ENCODE assay signal across 6 mouse cellular contexts in the genomic region with DNA sequence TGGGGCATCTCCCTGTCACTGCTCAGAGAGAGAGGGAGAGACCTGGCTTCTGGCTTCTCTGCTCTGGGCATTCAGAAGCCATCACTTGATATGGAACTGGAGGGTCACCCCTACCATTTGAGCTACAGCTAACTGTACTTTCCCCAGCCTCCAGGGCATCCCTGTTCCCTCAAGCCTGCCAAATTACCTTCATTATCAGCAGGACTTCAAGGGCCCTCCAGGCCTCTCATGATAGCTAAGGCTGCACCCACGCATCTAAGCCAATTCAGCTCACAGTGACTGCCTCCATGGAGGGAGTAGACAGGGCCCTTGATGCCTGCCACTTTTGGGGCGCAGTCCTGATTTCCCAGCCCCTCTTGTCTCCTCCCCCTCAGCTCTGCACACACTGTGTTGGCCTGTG. TPM values are rescaled to one million over a fixed set of nuclear protein-coding genes. Genes with fewer than 3 reads are reported as not detected.
DNase-seq lines count a peak whose midpoint lies in the region; ATAC-seq lines count a peak whose summit lies in the region.
"Not testable (repeated sequence)": the region's sequence is repeated elsewhere in the genome, so short reads cannot be mapped to it uniquely, and the experiment has no call there.

No protein-coding gene starts in this region.

- not testable (repeated sequence) for H3K27me3 ChIP-seq in heart, embryonic 13.5 days (replicated peaks); heart, embryonic 16.5 days (ENCODE audit: control insufficient read depth, insufficient read depth, low read length); liver, embryonic 13.5 days

- ATAC-seq in erythroid progenitor cell, adult 5-6 weeks (replicated peaks; ENCODE audit: low FRiP score, poor library complexity, severe bottlenecking) = peak; percentile 43; the same call in 1 of the 2 replicates
- peak; percentile 31; the same call in 1 of the 2 replicates for ATAC-seq in heart, embryonic 13.5 days (ENCODE audit: extremely low read depth, insufficient number of reproducible peaks, low FRiP score, low TSS enrichment)
- ATAC-seq in heart, embryonic 16.5 days (replicated peaks; ENCODE audit: extremely low read depth, insufficient read depth, low FRiP score) = peak; percentile 85
- ATAC-seq in liver, embryonic 13.5 days (ENCODE audit: low read depth) = 0 out of 2 replicates have a peak, but pooled peaks have one; percentile 27

- not testable (repeated sequence) for H3K4me3 ChIP-seq in heart, embryonic 13.5 days; heart, embryonic 16.5 days (ENCODE audit: low read length); liver, embryonic 13.5 days (replicated peaks)

- H3K9me3 ChIP-seq in heart, embryonic 13.5 days; heart, embryonic 16.5 days (replicated peaks; ENCODE audit: control insufficient read depth, low read length); liver, embryonic 13.5 days (replicated peaks): not testable (repeated sequence)

- peak overlapping the region; percentile 50; the same call in 1 of the 2 replicates for H3K27ac ChIP-seq in heart, embryonic 13.5 days (replicated peaks)
- H3K27ac ChIP-seq in heart, embryonic 16.5 days (ENCODE audit: low read length) = peak overlapping the region; percentile 48; the same call in 1 of the 2 replicates
- not testable (repeated sequence) for H3K27ac ChIP-seq in liver, embryonic 13.5 days

- WGBS in heart, embryonic 13.5 days = 49% methylated on average over 2 of the region's 2 CpGs
- WGBS in heart, embryonic 16.5 days = 30% methylated on average over 2 of the region's 2 CpGs
- WGBS in liver, embryonic 13.5 days (ENCODE audit: insufficient replicate concordance) = 70% methylated on average over 2 of the region's 2 CpGs

- not testable (repeated sequence) for H3K4me1 ChIP-seq in heart, embryonic 13.5 days; heart, embryonic 16.5 days (ENCODE audit: control insufficient read depth, insufficient read depth, low read length)
- peaks cover 12% of the 10 kb centered on the region for H3K4me1 ChIP-seq in liver, embryonic 13.5 days (replicated peaks)

- not testable (repeated sequence) for DNase-seq in liver, embryonic 13.5 days
- DNase-seq in lung, postnatal 36 days = peak; percentile 15
- DNase-seq in testis, postnatal 14 days (ENCODE audit: low spot score) = peak; percentile 11

- H3K9ac ChIP-seq in heart, embryonic 13.5 days; heart, embryonic 16.5 days (ENCODE audit: low read length); liver, embryonic 13.5 days: not testable (repeated sequence)

- H3K4me2 ChIP-seq in heart, embryonic 13.5 days; heart, embryonic 16.5 days (ENCODE audit: low read depth, low read length); liver, embryonic 13.5 days: not testable (repeated sequence)

- not testable (repeated sequence) for H3K36me3 ChIP-seq in heart, embryonic 13.5 days; heart, embryonic 16.5 days (ENCODE audit: control insufficient read depth, insufficient read depth); liver, embryonic 13.5 days

RNA-seq across cellular contexts. Expression of a gene that starts 32.5 kb away (rescaled TPM):
- total RNA-seq in erythroid progenitor cell, adult 5-6 weeks (2015; ENCODE audit: low replicate concordance) = 57.7 and 93.9 TPM in 2 replicates
- 63.2 and 82.3 TPM in 2 replicates for total RNA-seq in erythroid progenitor cell, adult 5-6 weeks (2017; ENCODE audit: low replicate concordance)
- polyA plus RNA-seq in heart, embryonic 13.5 days (2015; fragmentation: Nextera tagmentation; extraction: Ambion mirVana) = 10.1 and 10.2 TPM in 2 replicates
- polyA plus RNA-seq in heart, embryonic 16.5 days (2015; fragmentation: Nextera tagmentation; extraction: Ambion mirVana) = 9.7 and 10.1 TPM in 2 replicates
- polyA plus RNA-seq in liver, embryonic 13.5 days (2015; fragmentation: Nextera tagmentation; extraction: Ambion mirVana) = 5.0 and 5.8 TPM in 2 replicates

Comparison
In these comparisons a context has a peak if more than half of its experiments do, and no peak if none do; other contexts are left out.
1. ATAC-seq: peak in every context shown above with its lines; median percentile 85 in heart, embryonic 16.5 days; 43 in erythroid progenitor cell, adult 5-6 weeks; 31 in heart, embryonic 13.5 days; 27 in liver, embryonic 13.5 days.